Mouse (Mus musculus): Measurements from ENCODE around the gene Tm6sf1. TPM values are rescaled to one million over a fixed set of nuclear protein-coding genes. Genes with fewer than 3 reads are reported as not detected.

Tm6sf1 gene
- 9.0 TPM in 2 replicates for polyA plus RNA-seq (2015; fragmentation: Nextera tagmentation; extraction: Ambion mirVana)

DNA sequence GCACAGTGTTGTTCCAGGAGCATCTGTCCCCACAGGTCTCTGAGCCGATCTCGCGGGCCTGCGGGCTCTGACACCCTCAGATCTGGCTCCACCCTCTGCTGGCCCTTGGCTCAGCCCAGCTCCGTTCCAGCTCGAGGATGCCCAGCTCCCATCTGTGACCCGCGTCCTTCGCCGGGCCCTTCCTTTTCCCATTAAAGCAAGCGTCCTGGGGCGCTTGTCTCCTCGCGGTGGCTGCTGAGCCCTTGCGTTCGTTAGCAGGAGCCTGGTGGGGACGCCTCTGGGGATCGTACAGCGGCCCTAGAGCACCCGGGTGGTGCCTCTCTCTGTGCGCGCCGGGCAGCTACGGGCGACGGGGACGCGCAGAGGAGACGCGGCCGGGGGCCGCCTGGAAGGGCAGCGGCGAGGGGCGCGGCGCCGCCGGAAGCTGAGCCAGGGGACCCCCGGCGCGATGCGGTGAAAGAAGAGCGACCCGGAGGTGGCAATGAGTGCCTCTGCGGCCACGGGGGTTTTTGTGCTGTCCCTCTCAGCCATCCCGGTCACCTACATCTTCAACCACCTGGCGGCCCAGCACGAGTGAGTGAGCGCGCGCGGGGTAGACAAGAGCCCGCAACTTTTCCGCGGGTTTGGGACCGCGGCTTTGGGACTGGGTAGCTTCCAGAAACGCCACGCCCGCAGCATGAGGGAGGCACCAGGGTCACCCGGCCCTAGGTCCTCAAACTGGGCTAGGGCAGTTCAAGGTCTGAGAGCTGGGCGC, at the start of gene Tm6sf1:
Gene Tm6sf1, plus strand, starts transcription at position 34 of the 754 bp plus-strand sequence.

DNA sequence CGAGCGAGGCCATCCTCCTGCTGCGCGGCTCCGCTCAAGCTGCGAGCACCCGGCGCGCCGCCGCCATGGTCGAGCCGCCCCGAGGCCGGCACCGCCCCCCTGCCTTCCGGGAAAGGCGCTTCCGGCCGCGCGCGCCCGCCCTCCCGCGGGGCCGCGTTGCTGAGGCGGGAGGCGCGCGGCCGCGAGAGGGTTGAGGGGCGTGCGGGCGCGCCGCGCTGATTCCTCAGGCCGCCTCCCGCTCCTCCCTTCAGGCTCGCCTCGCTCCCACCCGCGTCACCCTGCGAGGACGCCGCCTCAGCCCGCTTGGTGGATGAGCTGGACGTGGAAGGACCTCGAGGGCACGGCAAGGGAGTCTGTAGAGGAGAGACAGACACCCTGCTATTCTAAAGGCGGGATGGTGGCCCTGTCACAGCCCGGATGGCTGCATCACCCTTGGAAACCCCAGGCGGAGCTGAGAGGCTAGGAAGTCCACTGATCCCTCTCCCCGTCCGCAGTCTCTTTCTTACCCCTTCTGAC, 29.4 kb upstream of the Tm6sf1 start, which contains the start of gene Btbd1:
Gene Btbd1, minus strand, starts transcription at position 53 of the 516 bp plus-strand sequence.

DNA sequence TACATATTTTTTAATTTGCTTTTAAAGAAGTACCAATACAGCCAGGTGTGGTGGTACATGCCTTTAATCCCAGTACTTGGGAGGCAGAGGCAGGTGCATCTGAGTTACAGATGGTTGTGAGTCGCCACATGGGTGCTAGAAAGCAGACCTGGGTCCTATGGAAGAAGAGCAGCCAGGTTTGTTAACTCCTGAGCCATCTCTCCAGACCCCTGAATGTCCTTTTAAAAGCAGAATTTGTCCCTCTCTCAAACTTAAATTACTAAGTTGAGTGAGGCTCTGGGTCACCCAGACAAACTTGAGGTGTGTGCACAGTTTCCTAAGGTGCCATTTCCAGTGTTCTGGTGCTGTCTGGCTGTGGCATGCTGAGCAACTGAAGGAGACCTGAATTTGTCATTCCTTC, 3.1 kb upstream of the Tm6sf1 start, which contains the start of gene Gm10160:
Gene Gm10160, minus strand, starts transcription at position 101 of the 400 bp plus-strand sequence.

Other genes starting within 250 kb of the Tm6sf1 start
- 2.4 and 3.3 TPM in 2 replicates for gene Homer2, start 151.5 kb upstream of the Tm6sf1 start, polyA plus RNA-seq (2015; fragmentation: Nextera tagmentation; extraction: Ambion mirVana)
- gene Ramac, start 96.1 kb upstream of the Tm6sf1 start, polyA plus RNA-seq (2015; fragmentation: Nextera tagmentation; extraction: Ambion mirVana): 168 and 170 TPM in 2 replicates
- gene 3110040N11Rik, start 69.5 kb upstream of the Tm6sf1 start, polyA plus RNA-seq (2015; fragmentation: Nextera tagmentation; extraction: Ambion mirVana): 84.2 and 99.0 TPM in 2 replicates
- gene Btbd1, start 29.6 kb upstream of the Tm6sf1 start, polyA plus RNA-seq (2015; fragmentation: Nextera tagmentation; extraction: Ambion mirVana): 59.2 and 91.6 TPM in 2 replicates
- gene Gm10160, start 3.2 kb upstream of the Tm6sf1 start, polyA plus RNA-seq (2015; fragmentation: Nextera tagmentation; extraction: Ambion mirVana): not detected in 2 replicates
- 13.2 and 17.3 TPM in 2 replicates for gene Hdgfl3, start 75.5 kb downstream of the Tm6sf1 start, polyA plus RNA-seq (2015; fragmentation: Nextera tagmentation; extraction: Ambion mirVana)
- 1.2 and 1.8 TPM in 2 replicates for gene Bnc1, start 133.3 kb downstream of the Tm6sf1 start, polyA plus RNA-seq (2015; fragmentation: Nextera tagmentation; extraction: Ambion mirVana)

Data from adrenal gland, postnatal 0 days (tissue).